Mouse (Mus musculus) layer of hippocampus, adult 2 months (tissue): ENCODE results near the gene Lyl1. TPM values are rescaled to one million over a fixed set of nuclear protein-coding genes. Genes with fewer than 3 reads are reported as not detected.

Experiments
- DNase-seq, 2 experiments: peaks; one replicate each; pipeline ENCODE4 v3.0.0; 2022; ENCODE audit warnings: low spot score in 2 of 2
- H3K27ac ChIP-seq: fragments of 200-600 bp; 2 replicates; pipeline ENCODE4 v1.8.1; 2022
- H3K4me3 ChIP-seq: fragments of 200-600 bp; 2 replicates; pipeline ENCODE4 v1.8.1; 2022; ENCODE audit warnings: mild to moderate bottlenecking
- CTCF ChIP-seq: fragments of 200-600 bp; conservative IDR thresholded peaks from 2 replicates; pipeline ENCODE4 v1.8.1; 2022; ENCODE audit warnings: antibody characterized with exemption, mild to moderate bottlenecking, moderate library complexity
- total RNA-seq, 2 experiments: library from RNA; stranded (reverse); gene quantifications; 2 replicates each; pipeline ENCODE4 v1.2.3; 2021

The Lyl1 gene
- total RNA-seq, 2 experiments from 2014 or later, result 2.3 to 2.6 TPM

- TF ChIP-seq CTCF, result no peak
- H3K4me3 ChIP-seq, result no peak overlapping the region
- H3K27ac ChIP-seq, result peak overlapping the region; percentile 93
- no peak for DNase-seq
Measured at GRCm38 (mm10) chr8:84734680-84735079, 33.4 kb downstream of the Lyl1 start.

GRCm38 (mm10) chr8:84735597-84735996, 34.3 kb downstream of the Lyl1 start:
- no peak for DNase-seq
- TF ChIP-seq CTCF, result no peak
- Histone ChIP-seq H3K4me3 (no peak overlapping the region), H3K27ac (peak overlapping the region; percentile 93)

GRCm38 (mm10) chr8:84736521-84736920, 35.3 kb downstream of the Lyl1 start:
- Histone ChIP-seq H3K4me3 (no peak overlapping the region; the same call in 1 of the 2 replicates), H3K27ac (peak overlapping the region; percentile 93)
- DNase-seq, result no peak
- TF ChIP-seq CTCF, result no peak

GRCm38 (mm10) chr8:84737608-84738007, 36.4 kb downstream of the Lyl1 start:
- peak; percentile 68 for DNase-seq
- Histone ChIP-seq H3K4me3 (peak overlapping the region; percentile 20; the same call in 1 of the 2 replicates), H3K27ac (peak overlapping the region; percentile 80)
- peak; percentile 99 for TF ChIP-seq CTCF

GRCm38 (mm10) chr8:84738266-84738665, 37.0 kb downstream of the Lyl1 start:
- TF ChIP-seq CTCF, result no peak
- no peak overlapping the region for H3K4me3 ChIP-seq
- DNase-seq, result no peak
- H3K27ac ChIP-seq, result peak overlapping the region; percentile 80

- H3K4me3 ChIP-seq, result no peak overlapping the region
- DNase-seq, result no peak
- H3K27ac ChIP-seq, result peak overlapping the region; percentile 80
- TF ChIP-seq CTCF, result no peak
Measured at GRCm38 (mm10) chr8:84738715-84739400, 37.6 kb downstream of the Lyl1 start.

GRCm38 (mm10) chr8:84739401-84739742, 38.1 kb downstream of the Lyl1 start:
- DNase-seq, result no peak
- no peak for TF ChIP-seq CTCF
- H3K4me3 ChIP-seq, result no peak overlapping the region
- H3K27ac ChIP-seq, result peak overlapping the region; percentile 80

- H3K27ac ChIP-seq, result peak overlapping the region; percentile 84
- no peak for DNase-seq
- TF ChIP-seq CTCF, result no peak
- H3K4me3 ChIP-seq, result no peak overlapping the region
Measured at GRCm38 (mm10) chr8:84740895-84741843, 39.9 kb downstream of the Lyl1 start.

- DNase-seq, result no peak
- peak overlapping the region; percentile 84 for H3K27ac ChIP-seq
- peak overlapping the region; percentile 4; the same call in 1 of the 2 replicates for H3K4me3 ChIP-seq
- TF ChIP-seq CTCF, result no peak
Measured at GRCm38 (mm10) chr8:84742171-84743053, 41.2 kb downstream of the Lyl1 start.

- peak overlapping the region; percentile 84; the same call in 1 of the 2 replicates for H3K27ac ChIP-seq
Measured at GRCm38 (mm10) chr8:84743054-84743415, 41.8 kb downstream of the Lyl1 start.

GRCm38 (mm10) chr8:84743517-84744420, 42.5 kb downstream of the Lyl1 start:
- no peak overlapping the region for H3K4me3 ChIP-seq
- peak overlapping the region; percentile 84; the same call in 1 of the 2 replicates for H3K27ac ChIP-seq
- DNase-seq, result no peak
- no peak for TF ChIP-seq CTCF

More at GRCm38 (mm10) chr8:84743054-84743415, 41.8 kb downstream of the Lyl1 start:
- no peak for DNase-seq
- no peak for TF ChIP-seq CTCF
- no peak overlapping the region; the same call in 1 of the 2 replicates for H3K4me3 ChIP-seq
